Mouse (Mus musculus) inflammation-experienced regulatory T-cells, adult 16 weeks (primary cell): Measurements from ENCODE around the gene Vmn1r100. TPM values are rescaled to one million over a fixed set of nuclear protein-coding genes. Genes with fewer than 3 reads are reported as not detected.

ENCODE experiments used
- polyA plus RNA-seq: library from polyadenylated mRNA; unstranded; fragments of 100-300 nt; shearing (Covaris generic); gene quantifications from one replicate; pipeline ENCODE4 v1.2.1, GENCODE M21; 2017

The Vmn1r100 gene
- not detected for polyA plus RNA-seq

GRCm38 (mm10) chr7:20417642-20418041 is at the start of gene Vmn1r100:
Gene Vmn1r100, plus strand, starts transcription at chr7:20417942.

GRCm38 (mm10) chr7:20375310-20375709 is 42.4 kb upstream of the Vmn1r100 start, which contains the start of gene Gm5728:
Gene Gm5728, minus strand, starts transcription at chr7:20375410.

DNA sequence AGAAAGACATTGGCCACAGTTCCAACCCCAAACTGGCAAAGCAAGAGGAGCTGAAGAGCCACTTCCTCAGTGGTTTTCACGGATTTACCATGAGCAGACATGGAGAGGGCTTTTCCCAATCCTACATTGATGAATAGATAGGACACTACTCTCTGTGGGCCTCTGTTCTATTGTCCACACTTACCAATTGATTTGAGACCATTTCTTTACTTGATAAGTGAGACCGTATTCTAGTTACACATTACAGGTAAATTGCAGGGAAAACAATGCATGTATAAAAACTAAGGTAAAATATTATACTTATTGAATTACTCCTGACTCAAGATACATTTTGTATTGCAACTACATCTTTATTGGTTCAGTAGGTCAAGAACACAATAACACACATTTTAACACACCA is 24.8 kb downstream of the Vmn1r100 start, which contains the start of gene Vmn1r101:
TSS of gene Vmn1r101 (minus strand) at position 101 of the 400 bp plus-strand sequence.

Other genes starting within 250 kb of the Vmn1r100 start
- not detected for gene Vmn1r94, start 249.6 kb upstream of the Vmn1r100 start, polyA plus RNA-seq
- not detected for gene Vmn1r95, start 224.2 kb upstream of the Vmn1r100 start, polyA plus RNA-seq
- gene Gm6164, start 212.3 kb upstream of the Vmn1r100 start, polyA plus RNA-seq, result not detected
- gene Gm4498, start 184.1 kb upstream of the Vmn1r100 start, polyA plus RNA-seq, result not detected
- gene Gm5890, start 155.1 kb upstream of the Vmn1r100 start, polyA plus RNA-seq, result not detected
- not detected for gene Gm4133, start 83.9 kb upstream of the Vmn1r100 start, polyA plus RNA-seq
- gene Gm5728, start 42.5 kb upstream of the Vmn1r100 start, polyA plus RNA-seq, result not detected
- not detected for gene Vmn1r101, start 24.7 kb downstream of the Vmn1r100 start, polyA plus RNA-seq
- not detected for gene Gm10670, start 57.0 kb downstream of the Vmn1r100 start, polyA plus RNA-seq
- gene Vmn1r103, start 92.6 kb downstream of the Vmn1r100 start, polyA plus RNA-seq, result not detected
- gene Vmn1r104, start 115.9 kb downstream of the Vmn1r100 start, polyA plus RNA-seq, result not detected
- gene Gm5726, start 127.8 kb downstream of the Vmn1r100 start, polyA plus RNA-seq, result not detected
- not detected for gene Gm4141, start 158.3 kb downstream of the Vmn1r100 start, polyA plus RNA-seq
- gene Gm4513, start 181.1 kb downstream of the Vmn1r100 start, polyA plus RNA-seq, result not detected